Mouse (Mus musculus): ENCODE measurements around the gene Pnpo.

Pnpo gene

GRCm38 (mm10) chr11:96969746-96970145 lies 26.0 kb upstream of the Pnpo start:
- DNase-seq (ENCODE audit: extremely low spot score), result no peak

GRCm38 (mm10) chr11:96969280-96969722 lies 25.5 kb upstream of the Pnpo start:
- DNase-seq (ENCODE audit: extremely low spot score), result no peak

GRCm38 (mm10) chr11:96968476-96968875 lies 24.7 kb upstream of the Pnpo start:
- DNase-seq (ENCODE audit: extremely low spot score), result no peak

GRCm38 (mm10) chr11:96967544-96968269 lies 23.9 kb upstream of the Pnpo start:
- no peak for DNase-seq (ENCODE audit: extremely low spot score)

GRCm38 (mm10) chr11:96966914-96967543 lies 23.2 kb upstream of the Pnpo start:
- DNase-seq (ENCODE audit: extremely low spot score), result no peak

GRCm38 (mm10) chr11:96966172-96966571 lies 22.4 kb upstream of the Pnpo start:
- no peak for DNase-seq (ENCODE audit: extremely low spot score)

- DNase-seq (ENCODE audit: extremely low spot score), result peak; percentile 83
Observed at GRCm38 (mm10) chr11:96963580-96963979, 19.8 kb upstream of the Pnpo start.

- no peak for DNase-seq (ENCODE audit: extremely low spot score)
Observed at GRCm38 (mm10) chr11:96957061-96957805, 13.4 kb upstream of the Pnpo start.

- DNase-seq (ENCODE audit: extremely low spot score), result no peak
Observed at GRCm38 (mm10) chr11:96956009-96956724, 12.4 kb upstream of the Pnpo start.

GRCm38 (mm10) chr11:96955094-96955493 lies 11.3 kb upstream of the Pnpo start:
- no peak for DNase-seq (ENCODE audit: extremely low spot score)

GRCm38 (mm10) chr11:96952896-96953295 lies 9.1 kb upstream of the Pnpo start:
- DNase-seq (ENCODE audit: extremely low spot score), result no peak

- no peak for DNase-seq (ENCODE audit: extremely low spot score)
Observed at GRCm38 (mm10) chr11:96952426-96952825, 8.6 kb upstream of the Pnpo start.

GRCm38 (mm10) chr11:96950767-96951166 lies 7.0 kb upstream of the Pnpo start:
- no peak for DNase-seq (ENCODE audit: extremely low spot score)

- no peak for DNase-seq (ENCODE audit: extremely low spot score)
Observed at GRCm38 (mm10) chr11:96947849-96948248, 4.1 kb upstream of the Pnpo start.

GRCm38 (mm10) chr11:96946498-96946897 lies 2.7 kb upstream of the Pnpo start:
- no peak for DNase-seq (ENCODE audit: extremely low spot score)

GRCm38 (mm10) chr11:96944844-96945580 lies 1.2 kb upstream of the Pnpo start:
- DNase-seq (ENCODE audit: extremely low spot score), result no peak

GRCm38 (mm10) chr11:96941989-96942590 lies 1.7 kb downstream of the Pnpo start:
- no peak for DNase-seq (ENCODE audit: extremely low spot score)

GRCm38 (mm10) chr11:96940578-96941465 lies 3.0 kb downstream of the Pnpo start:
- DNase-seq (ENCODE audit: extremely low spot score), result no peak

GRCm38 (mm10) chr11:96938426-96938800 lies 5.4 kb downstream of the Pnpo start:
- no peak for DNase-seq (ENCODE audit: extremely low spot score)

All from embryo, embryonic 9.5 days (tissue).